Mouse (Mus musculus) CH12.LX (cell line): ENCODE data around the gene Strip1. TPM values are rescaled to one million over a fixed set of nuclear protein-coding genes. Genes with fewer than 3 reads are reported as not detected.

ENCODE experiments used
- DNase-seq: peaks from one replicate; pipeline ENCODE4 v3.0.0-alpha.2; 2013; ENCODE audit errors: extremely low read depth
- H3K27ac ChIP-seq: 2 replicates; pipeline ENCODE4 v1.5.1; 2012; ENCODE audit warnings: low read depth, mild to moderate bottlenecking, control low read depth, moderate library complexity; ENCODE audit not compliant: insufficient read depth
- H3K27me3 ChIP-seq: replicated peaks from 2 replicates; pipeline ENCODE3; 2012; ENCODE audit warnings: inconsistent platforms
- H3K36me3 ChIP-seq, 2 experiments: replicated peaks in 1 of 2; 2 replicates each; pipeline versions ENCODE3 to v1.6.1; 2012; ENCODE audit warnings: inconsistent platforms in 1 of 2, low read length in 1 of 2, mild to moderate bottlenecking in 1 of 2, mixed read lengths in 1 of 2, moderate library complexity in 1 of 2; ENCODE audit not compliant: control insufficient read depth in 1 of 2, insufficient read depth in 1 of 2
- H3K4me1 ChIP-seq, 2 experiments: 2 replicates each; pipeline ENCODE4 v1.6.1; 2012; ENCODE audit warnings: inconsistent platforms in 1 of 2, moderate library complexity in 1 of 2; ENCODE audit not compliant: insufficient read depth in 2 of 2, control insufficient read depth in 1 of 2
- H3K4me2 ChIP-seq: 2 replicates; pipeline ENCODE4 v1.6.1; 2012; ENCODE audit warnings: low read depth, mild to moderate bottlenecking, control low read depth; ENCODE audit not compliant: poor library complexity, insufficient read depth, severe bottlenecking
- H3K4me3 ChIP-seq, 3 experiments: fragments of 150-350 bp in 1 of 3; sonication (generic) in 1 of 3; replicated peaks in 1 of 3; 2 replicates each; pipeline versions ENCODE3 to v1.5.1; 2011 to 2012; ENCODE audit warnings: low read depth in 2 of 3, low read length in 2 of 3, mild to moderate bottlenecking in 2 of 3, moderate library complexity in 2 of 3, control low read depth in 1 of 3, improper control_type of control experiment in 1 of 3, inconsistent platforms in 1 of 3, mixed read lengths in 1 of 3; ENCODE audit not compliant: poor library complexity in 1 of 3
- H3K79me2 ChIP-seq: replicated peaks from 2 replicates; pipeline ENCODE4 v1.6.1; 2012; ENCODE audit warnings: mild to moderate bottlenecking, moderate library complexity; ENCODE audit not compliant: control insufficient read depth, poor library complexity, insufficient read depth, severe bottlenecking; ENCODE audit errors: extremely low read depth
- H3K9ac ChIP-seq: 2 replicates; pipeline ENCODE4 v1.6.1; 2012; ENCODE audit warnings: low read depth, mild to moderate bottlenecking, control low read depth, moderate library complexity; ENCODE audit not compliant: insufficient read depth
- H3K9me3 ChIP-seq: replicated peaks from 2 replicates; pipeline ENCODE3; 2012; ENCODE audit warnings: low read length, inconsistent platforms, mixed read lengths
- CHD1 ChIP-seq: IDR thresholded peaks from 2 replicates; pipeline ENCODE4 v1.6.1; 2012; ENCODE audit warnings: low read depth, low read length, improper control_type of control experiment, inconsistent platforms
- EP300 ChIP-seq: IDR thresholded peaks from 2 replicates; pipeline ENCODE4 v1.6.1; 2011; ENCODE audit warnings: low read length, improper control_type of control experiment
- ETS1 ChIP-seq: conservative IDR thresholded peaks from 2 replicates; pipeline ENCODE4 v1.6.1; 2012; ENCODE audit warnings: low read depth, mild to moderate bottlenecking, inconsistent platforms, low read length, improper control_type of control experiment, moderate library complexity
- HCFC1 ChIP-seq: IDR thresholded peaks from 2 replicates; pipeline ENCODE4 v1.6.1; 2012; ENCODE audit warnings: low read depth, mild to moderate bottlenecking, inconsistent platforms, low read length, improper control_type of control experiment
- IRF4 ChIP-seq: IDR thresholded peaks from 2 replicates; pipeline ENCODE4 v1.6.1; 2014; ENCODE audit warnings: low read depth, mild to moderate bottlenecking, inconsistent platforms, low read length, improper control_type of control experiment
- MAZ ChIP-seq: IDR thresholded peaks from 2 replicates; pipeline ENCODE4 v1.6.1; 2012; ENCODE audit warnings: low read depth, mild to moderate bottlenecking, inconsistent platforms, low read length, improper control_type of control experiment, moderate library complexity
- MEF2A ChIP-seq: IDR thresholded peaks from 2 replicates; pipeline ENCODE4 v1.6.1; 2014; ENCODE audit warnings: low read depth, mild to moderate bottlenecking, inconsistent platforms, low read length, improper control_type of control experiment, borderline replicate concordance
- MXI1 ChIP-seq: IDR thresholded peaks from 2 replicates; pipeline ENCODE4 v1.6.1; 2011; ENCODE audit warnings: mild to moderate bottlenecking, low read depth, low read length, improper control_type of control experiment
- TCF12 ChIP-seq: IDR thresholded peaks from 2 replicates; pipeline ENCODE4 v1.6.1; 2014; ENCODE audit warnings: low read depth, mild to moderate bottlenecking, inconsistent platforms, low read length, improper control_type of control experiment
- UBTF ChIP-seq: IDR thresholded peaks from 2 replicates; pipeline ENCODE4 v1.6.1; 2012; ENCODE audit warnings: low read depth, mild to moderate bottlenecking, inconsistent platforms, low read length, improper control_type of control experiment, moderate library complexity
- USF1 ChIP-seq: IDR thresholded peaks from 2 replicates; pipeline ENCODE4 v1.6.1; 2014; ENCODE audit warnings: low read depth, mild to moderate bottlenecking, inconsistent platforms, low read length, improper control_type of control experiment
- USF2 ChIP-seq: conservative IDR thresholded peaks from 2 replicates; pipeline ENCODE4 v1.6.1; 2011; ENCODE audit warnings: low read depth, low read length, improper control_type of control experiment
- ZC3H11A ChIP-seq: IDR thresholded peaks from 2 replicates; pipeline ENCODE4 v1.6.1; 2012; ENCODE audit warnings: low read depth, mild to moderate bottlenecking, inconsistent platforms, low read length, improper control_type of control experiment
- ZKSCAN1 ChIP-seq: IDR thresholded peaks from 2 replicates; pipeline ENCODE4 v1.6.1; 2012; ENCODE audit warnings: low read depth, inconsistent platforms, low read length, improper control_type of control experiment, borderline replicate concordance
- ZMIZ1 ChIP-seq: IDR thresholded peaks from 2 replicates; pipeline ENCODE4 v1.6.1; 2012; ENCODE audit warnings: low read depth, mild to moderate bottlenecking, inconsistent platforms, low read length, improper control_type of control experiment
- ZNF384 ChIP-seq: IDR thresholded peaks from 2 replicates; pipeline ENCODE4 v1.6.1; 2012; ENCODE audit warnings: low read depth, low read length, improper control_type of control experiment, inconsistent platforms
- dilution Hi-C: fragments of 300-500 bp; cut with MboI; formaldehyde crosslinking; loops from 2 replicates; pipeline ENCODE4 v1.14.3; 2020; ENCODE audit warnings: low sequenced_read_pairs; ENCODE audit not compliant: extremely low pct_unique_long_range_greater_than_20kb, extremely low pct_ligation_motif_present
- in situ Hi-C: fragments of 300-500 bp; cut with MboI; formaldehyde crosslinking; loops from 3 replicates; pipeline ENCODE4 v1.14.3; 2019; ENCODE audit warnings: low sequenced_read_pairs, low pct_ligation_motif_present, low pct_unique_long_range_greater_than_20kb, mixed read lengths
- polyA plus RNA-seq: library from polyadenylated mRNA; unstranded; fragments of >175 nt; gene quantifications from 2 replicates; pipeline ENCODE4 v1.2.1, GENCODE M21; 2012; ENCODE audit warnings: low read depth; ENCODE audit not compliant: insufficient read length
- total RNA-seq, 2 experiments: library from RNA; depleted of rRNA; stranded (reverse); fragments of 300-350 nt in 1 of 2; fragments of >200 nt in 1 of 2; gene quantifications; 2 replicates each; pipeline ENCODE4 v1.2.3; 2012 to 2014

Gene Strip1
- total and polyA plus RNA-seq, 3 experiments, result 18.4 to 28.2 (median 27.0) TPM

- no peaks in the 10 kb centered on the region for H3K4me1 ChIP-seq
- TF ChIP-seq MEF2A (no peak), EP300 (no peak), USF1 (no peak), ZNF384 (no peak), ETS1 (no peak), MAZ (no peak)
- TF ChIP-seq, all 38 proteins: peak for 0
- no peaks in the 10 kb centered on the region for H3K27me3 ChIP-seq
- no peaks in the 10 kb centered on the region for H3K79me2 ChIP-seq
- in situ Hi-C loops, result no loop called here
- no peak overlapping the region for H3K4me2 ChIP-seq
- H3K9ac ChIP-seq, result no peak overlapping the region
- H3K4me3 ChIP-seq, result no peak overlapping the region
- no peak overlapping the region for H3K27ac ChIP-seq
- no peaks in the 10 kb centered on the region for H3K36me3 ChIP-seq
- no peaks in the 10 kb centered on the region for H3K9me3 ChIP-seq
- no peak for DNase-seq
- dilution Hi-C loops, result no loop called here
Measured at GRCm38 (mm10) chr3:107635836-107636235, 4.3 kb upstream of the Strip1 start.

- no peak for DNase-seq
- Histone ChIP-seq H3K27ac (no peak overlapping the region), H3K27me3 (no peaks in the 10 kb centered on the region), H3K36me3 (peaks cover 3 to 7% of the 10 kb centered on the region in 2 experiments), H3K79me2 (no peaks in the 10 kb centered on the region), H3K4me3 (no peak overlapping the region), H3K9ac (no peak overlapping the region), H3K4me1 (peaks cover 3 to 16% of the 10 kb centered on the region in 2 experiments; a peak in 2 of 4 replicates), H3K4me2 (no peak overlapping the region), H3K9me3 (no peaks in the 10 kb centered on the region)
- in situ Hi-C loops (no loop called here), dilution Hi-C loops (no loop called here)
- no peak for TF ChIP-seq ZMIZ1
- no peak for TF ChIP-seq USF1
- TF ChIP-seq MAZ, result no peak
- TF ChIP-seq CHD1, result no peak
- no peak for TF ChIP-seq USF2
- TF ChIP-seq TCF12, result no peak
- TF ChIP-seq UBTF, result no peak
- TF ChIP-seq IRF4, result no peak
- no peak for TF ChIP-seq MEF2A
- TF ChIP-seq MXI1, result no peak
- TF ChIP-seq HCFC1, result no peak
- TF ChIP-seq ZC3H11A, result no peak
- no peak for TF ChIP-seq ZKSCAN1
Measured at GRCm38 (mm10) chr3:107633906-107634305, 2.4 kb upstream of the Strip1 start.
